Mouse (Mus musculus) cerebellum, adult 2 months (tissue): ENCODE measurements at regions not wholly inside any gene's neighbourhood (a gene's known extent, or its start where the extent isn't known, plus 50 kb on each side); places are given as distances from the start of the nearest gene placed in this dataset.

Experiments used
- CTCF ChIP-seq: fragments of 200-500 bp; IDR thresholded peaks from 2 replicates; pipeline ENCODE4 v1.5.1; 2011; ENCODE audit warnings: low read depth, mild to moderate bottlenecking, control low read depth, low read length, moderate library complexity, borderline replicate concordance; ENCODE audit not compliant: insufficient read depth
- POLR2A ChIP-seq: fragments of 200-500 bp; IDR thresholded peaks from 2 replicates; pipeline ENCODE4 v1.6.1; 2011; ENCODE audit warnings: low read length, control low read depth, borderline replicate concordance; ENCODE audit not compliant: insufficient read depth

DNA sequence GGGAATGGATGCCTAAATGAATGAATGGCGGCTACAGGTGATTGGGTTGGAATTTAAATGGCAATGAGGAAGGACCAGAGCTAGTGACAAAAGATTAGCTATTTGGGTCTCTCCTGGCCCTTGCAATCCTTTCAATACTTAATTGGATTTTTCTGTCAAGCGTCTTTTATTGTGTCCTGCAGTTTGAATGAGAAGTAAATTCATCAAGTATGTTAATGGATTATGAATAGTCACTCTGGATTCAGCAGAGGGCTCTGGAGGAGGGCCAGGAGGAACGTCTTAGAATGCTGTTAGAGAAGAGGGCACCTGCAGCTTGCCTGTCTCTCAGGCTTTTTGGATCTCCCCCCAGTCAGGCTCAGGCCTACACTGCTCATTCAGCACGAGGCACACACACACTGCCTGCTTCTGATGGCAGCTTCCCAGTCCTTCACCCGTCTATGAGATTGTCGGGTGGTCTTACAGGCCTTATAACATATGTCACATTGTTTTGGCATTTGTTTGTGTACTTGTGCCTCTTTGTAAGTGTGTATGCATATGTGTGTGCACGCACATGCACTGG is 197.0 kb upstream of the Stt3b start:
- TF ChIP-seq CTCF (no peak), POLR2A (no peak)
